Mouse (Mus musculus) CH12.LX (cell line): Measurements from ENCODE around the gene Gm960. TPM values are rescaled to one million over a fixed set of nuclear protein-coding genes. Genes with fewer than 3 reads are reported as not detected.

ENCODE experiments used
- DNase-seq: peaks from one replicate; pipeline ENCODE4 v3.0.0-alpha.2; 2013; ENCODE audit errors: extremely low read depth
- H3K27ac ChIP-seq: 2 replicates; pipeline ENCODE4 v1.5.1; 2012; ENCODE audit warnings: low read depth, mild to moderate bottlenecking, control low read depth, moderate library complexity; ENCODE audit not compliant: insufficient read depth
- H3K27me3 ChIP-seq: replicated peaks from 2 replicates; pipeline ENCODE3; 2012; ENCODE audit warnings: inconsistent platforms
- H3K36me3 ChIP-seq, 2 experiments: replicated peaks in 1 of 2; 2 replicates each; pipeline versions ENCODE3 to v1.6.1; 2012; ENCODE audit warnings: inconsistent platforms in 1 of 2, low read length in 1 of 2, mild to moderate bottlenecking in 1 of 2, mixed read lengths in 1 of 2, moderate library complexity in 1 of 2; ENCODE audit not compliant: control insufficient read depth in 1 of 2, insufficient read depth in 1 of 2
- H3K4me1 ChIP-seq, 2 experiments: 2 replicates each; pipeline ENCODE4 v1.6.1; 2012; ENCODE audit warnings: inconsistent platforms in 1 of 2, moderate library complexity in 1 of 2; ENCODE audit not compliant: insufficient read depth in 2 of 2, control insufficient read depth in 1 of 2
- H3K4me2 ChIP-seq: 2 replicates; pipeline ENCODE4 v1.6.1; 2012; ENCODE audit warnings: low read depth, mild to moderate bottlenecking, control low read depth; ENCODE audit not compliant: poor library complexity, insufficient read depth, severe bottlenecking
- H3K4me3 ChIP-seq, 3 experiments: fragments of 150-350 bp in 1 of 3; sonication (generic) in 1 of 3; replicated peaks in 1 of 3; 2 replicates each; pipeline versions ENCODE3 to v1.5.1; 2011 to 2012; ENCODE audit warnings: low read depth in 2 of 3, low read length in 2 of 3, mild to moderate bottlenecking in 2 of 3, moderate library complexity in 2 of 3, control low read depth in 1 of 3, improper control_type of control experiment in 1 of 3, inconsistent platforms in 1 of 3, mixed read lengths in 1 of 3; ENCODE audit not compliant: poor library complexity in 1 of 3
- H3K79me2 ChIP-seq: replicated peaks from 2 replicates; pipeline ENCODE4 v1.6.1; 2012; ENCODE audit warnings: mild to moderate bottlenecking, moderate library complexity; ENCODE audit not compliant: control insufficient read depth, poor library complexity, insufficient read depth, severe bottlenecking; ENCODE audit errors: extremely low read depth
- H3K9ac ChIP-seq: 2 replicates; pipeline ENCODE4 v1.6.1; 2012; ENCODE audit warnings: low read depth, mild to moderate bottlenecking, control low read depth, moderate library complexity; ENCODE audit not compliant: insufficient read depth
- H3K9me3 ChIP-seq: replicated peaks from 2 replicates; pipeline ENCODE3; 2012; ENCODE audit warnings: low read length, inconsistent platforms, mixed read lengths
- BHLHE40 ChIP-seq: IDR thresholded peaks from 2 replicates; pipeline ENCODE4 v1.6.1; 2011; ENCODE audit warnings: mild to moderate bottlenecking, low read depth, low read length, improper control_type of control experiment
- CHD1 ChIP-seq: IDR thresholded peaks from 2 replicates; pipeline ENCODE4 v1.6.1; 2012; ENCODE audit warnings: low read depth, low read length, improper control_type of control experiment, inconsistent platforms
- E2F4 ChIP-seq: IDR thresholded peaks from 2 replicates; pipeline ENCODE4 v1.6.1; 2011; ENCODE audit warnings: low read depth, low read length, improper control_type of control experiment; ENCODE audit not compliant: insufficient replicate concordance
- ELF1 ChIP-seq: IDR thresholded peaks from 2 replicates; pipeline ENCODE4 v1.6.1; 2014; ENCODE audit warnings: low read depth, mild to moderate bottlenecking, inconsistent platforms, low read length, improper control_type of control experiment
- EP300 ChIP-seq: IDR thresholded peaks from 2 replicates; pipeline ENCODE4 v1.6.1; 2011; ENCODE audit warnings: low read length, improper control_type of control experiment
- ETS1 ChIP-seq: conservative IDR thresholded peaks from 2 replicates; pipeline ENCODE4 v1.6.1; 2012; ENCODE audit warnings: low read depth, mild to moderate bottlenecking, inconsistent platforms, low read length, improper control_type of control experiment, moderate library complexity
- HCFC1 ChIP-seq: IDR thresholded peaks from 2 replicates; pipeline ENCODE4 v1.6.1; 2012; ENCODE audit warnings: low read depth, mild to moderate bottlenecking, inconsistent platforms, low read length, improper control_type of control experiment
- IRF4 ChIP-seq: IDR thresholded peaks from 2 replicates; pipeline ENCODE4 v1.6.1; 2014; ENCODE audit warnings: low read depth, mild to moderate bottlenecking, inconsistent platforms, low read length, improper control_type of control experiment
- JUN ChIP-seq: IDR thresholded peaks from 2 replicates; pipeline ENCODE4 v1.6.1; 2011; ENCODE audit warnings: low read depth, mild to moderate bottlenecking, low read length, improper control_type of control experiment, moderate library complexity; ENCODE audit not compliant: insufficient read depth
- MAX ChIP-seq: IDR thresholded peaks from 2 replicates; pipeline ENCODE4 v1.6.1; 2011; ENCODE audit warnings: low read length, improper control_type of control experiment
- MAZ ChIP-seq: IDR thresholded peaks from 2 replicates; pipeline ENCODE4 v1.6.1; 2012; ENCODE audit warnings: low read depth, mild to moderate bottlenecking, inconsistent platforms, low read length, improper control_type of control experiment, moderate library complexity
- NRF1 ChIP-seq: IDR thresholded peaks from 2 replicates; pipeline ENCODE4 v1.6.1; 2014; ENCODE audit warnings: low read depth, mild to moderate bottlenecking, inconsistent platforms, low read length, improper control_type of control experiment, moderate library complexity
- PAX5 ChIP-seq: IDR thresholded peaks from 2 replicates; pipeline ENCODE4 v1.6.1; 2012; ENCODE audit warnings: low read length, inconsistent platforms, mixed read lengths
- POLR2A ChIP-seq: IDR thresholded peaks from 2 replicates; pipeline ENCODE4 v1.6.1; 2011; ENCODE audit warnings: low read depth, mild to moderate bottlenecking, improper control_type of control experiment, low read length
- RCOR1 ChIP-seq: conservative IDR thresholded peaks from 2 replicates; pipeline ENCODE4 v1.6.1; 2012; ENCODE audit warnings: low read depth, mild to moderate bottlenecking, inconsistent platforms, low read length, improper control_type of control experiment
- SIN3A ChIP-seq: IDR thresholded peaks from 2 replicates; pipeline ENCODE4 v1.6.1; 2012; ENCODE audit warnings: low read length, improper control_type of control experiment, inconsistent platforms
- TBP ChIP-seq: conservative IDR thresholded peaks from 2 replicates; pipeline ENCODE4 v1.6.1; 2011; ENCODE audit warnings: low read depth, low read length, improper control_type of control experiment
- TCF12 ChIP-seq: IDR thresholded peaks from 2 replicates; pipeline ENCODE4 v1.6.1; 2014; ENCODE audit warnings: low read depth, mild to moderate bottlenecking, inconsistent platforms, low read length, improper control_type of control experiment
- UBTF ChIP-seq: IDR thresholded peaks from 2 replicates; pipeline ENCODE4 v1.6.1; 2012; ENCODE audit warnings: low read depth, mild to moderate bottlenecking, inconsistent platforms, low read length, improper control_type of control experiment, moderate library complexity
- USF2 ChIP-seq: conservative IDR thresholded peaks from 2 replicates; pipeline ENCODE4 v1.6.1; 2011; ENCODE audit warnings: low read depth, low read length, improper control_type of control experiment
- ZC3H11A ChIP-seq: IDR thresholded peaks from 2 replicates; pipeline ENCODE4 v1.6.1; 2012; ENCODE audit warnings: low read depth, mild to moderate bottlenecking, inconsistent platforms, low read length, improper control_type of control experiment
- dilution Hi-C: fragments of 300-500 bp; cut with MboI; formaldehyde crosslinking; loops from 2 replicates; pipeline ENCODE4 v1.14.3; 2020; ENCODE audit warnings: low sequenced_read_pairs; ENCODE audit not compliant: extremely low pct_unique_long_range_greater_than_20kb, extremely low pct_ligation_motif_present
- in situ Hi-C: fragments of 300-500 bp; cut with MboI; formaldehyde crosslinking; loops from 3 replicates; pipeline ENCODE4 v1.14.3; 2019; ENCODE audit warnings: low sequenced_read_pairs, low pct_ligation_motif_present, low pct_unique_long_range_greater_than_20kb, mixed read lengths
- polyA plus RNA-seq: library from polyadenylated mRNA; unstranded; fragments of >175 nt; gene quantifications from 2 replicates; pipeline ENCODE4 v1.2.1, GENCODE M21; 2012; ENCODE audit warnings: low read depth; ENCODE audit not compliant: insufficient read length
- total RNA-seq, 2 experiments: library from RNA; depleted of rRNA; stranded (reverse); fragments of 300-350 nt in 1 of 2; fragments of >200 nt in 1 of 2; gene quantifications; 2 replicates each; pipeline ENCODE4 v1.2.3; 2012 to 2014

Gene Gm960
- total and polyA plus RNA-seq, 3 experiments = 0.38 TPM; not detected in 2

GRCm38 (mm10) chr19:4620721-4621120 is 77.7 kb downstream of the Gm960 start:
- in situ Hi-C loops = loop anchor here (10.0 kb wide), 1 partner anchor 126 kb away; the partner anchor contains the start of gene 2010003K11Rik
- no peak overlapping the region for H3K4me2 ChIP-seq
- no peaks in the 10 kb centered on the region for H3K27me3 ChIP-seq
- H3K9me3 ChIP-seq = no peaks in the 10 kb centered on the region
- DNase-seq = no peak
- no peak overlapping the region for H3K27ac ChIP-seq
- no peak overlapping the region for H3K4me3 ChIP-seq
- peaks cover 28 to 68% of the 10 kb centered on the region in 2 experiments for H3K36me3 ChIP-seq
- peaks cover 3 to 29% of the 10 kb centered on the region in 2 experiments; a peak in 2 of 4 replicates for H3K4me1 ChIP-seq
- H3K79me2 ChIP-seq = no peaks in the 10 kb centered on the region; the same call in 1 of the 2 replicates
- TF ChIP-seq TBP (no peak), POLR2A (no peak), BHLHE40 (no peak), EP300 (no peak), NRF1 (no peak), JUN (no peak), SIN3A (no peak), UBTF (no peak), TCF12 (no peak), MAZ (no peak), E2F4 (no peak)
- dilution Hi-C loops = no loop called here
- H3K9ac ChIP-seq = no peak overlapping the region

DNA sequence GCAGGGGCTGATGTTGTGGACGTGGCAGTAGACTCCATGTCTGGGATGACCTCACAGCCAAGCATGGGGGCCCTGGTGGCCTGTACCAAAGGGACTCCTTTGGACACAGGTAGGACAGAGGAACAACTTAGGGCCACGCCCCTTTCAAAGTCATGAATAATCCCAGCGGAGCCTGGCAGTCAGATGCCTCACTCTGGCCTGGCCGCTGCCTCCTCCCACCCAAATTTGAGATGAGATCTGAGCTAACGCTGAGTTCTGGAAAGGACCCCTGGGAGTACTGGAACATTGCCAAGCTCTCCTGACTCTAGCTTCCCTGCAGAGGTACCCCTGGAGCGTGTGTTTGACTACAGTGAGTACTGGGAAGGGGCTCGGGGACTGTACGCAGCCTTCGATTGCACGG is 79.0 kb downstream of the Gm960 start:
- Histone ChIP-seq H3K36me3 (peaks cover 28 to 67% of the 10 kb centered on the region in 2 experiments), H3K4me1 (peaks cover 3 to 24% of the 10 kb centered on the region in 2 experiments; a peak in 2 of 4 replicates), H3K79me2 (no peaks in the 10 kb centered on the region), H3K4me3 (no peak overlapping the region), H3K4me2 (no peak overlapping the region), H3K27ac (no peak overlapping the region), H3K9me3 (no peaks in the 10 kb centered on the region), H3K27me3 (no peaks in the 10 kb centered on the region), H3K9ac (no peak overlapping the region)
- no peak for TF ChIP-seq IRF4
- no peak for TF ChIP-seq EP300
- TF ChIP-seq TCF12 = no peak
- no peak for TF ChIP-seq ZC3H11A
- no peak for TF ChIP-seq ETS1
- no peak for TF ChIP-seq HCFC1
- no peak for TF ChIP-seq MAX
- no peak for TF ChIP-seq USF2
- no peak for TF ChIP-seq CHD1
- no peak for TF ChIP-seq RCOR1
- no peak for TF ChIP-seq TBP
- TF ChIP-seq ELF1 = no peak
- TF ChIP-seq PAX5 = no peak
- TF ChIP-seq UBTF = no peak
- no peak for DNase-seq
- dilution Hi-C loops (no loop called here), in situ Hi-C loops (no loop called here)
